Mouse (Mus musculus) adrenal gland, postnatal 14 days (tissue): ENCODE results near the gene Trappc5. TPM values are rescaled to one million over a fixed set of nuclear protein-coding genes. Genes with fewer than 3 reads are reported as not detected.

Experiments
- DNase-seq: peaks from one replicate; pipeline ENCODE4 v3.0.0; 2021; ENCODE audit warnings: mixed read lengths
- total RNA-seq: library from RNA; stranded (reverse); gene quantifications from 2 replicates; pipeline ENCODE4 v1.2.3, GENCODE M21; 2021

Gene Trappc5
- total RNA-seq, 1 experiment from 2014 or later = 19.6 TPM

GRCm38 (mm10) chr8:3676993-3677579 is 987 bp downstream of the Trappc5 start:
- peak; percentile 52 for DNase-seq

GRCm38 (mm10) chr8:3678831-3679230 is 2.7 kb downstream of the Trappc5 start:
- peak; percentile 4 for DNase-seq

DNA sequence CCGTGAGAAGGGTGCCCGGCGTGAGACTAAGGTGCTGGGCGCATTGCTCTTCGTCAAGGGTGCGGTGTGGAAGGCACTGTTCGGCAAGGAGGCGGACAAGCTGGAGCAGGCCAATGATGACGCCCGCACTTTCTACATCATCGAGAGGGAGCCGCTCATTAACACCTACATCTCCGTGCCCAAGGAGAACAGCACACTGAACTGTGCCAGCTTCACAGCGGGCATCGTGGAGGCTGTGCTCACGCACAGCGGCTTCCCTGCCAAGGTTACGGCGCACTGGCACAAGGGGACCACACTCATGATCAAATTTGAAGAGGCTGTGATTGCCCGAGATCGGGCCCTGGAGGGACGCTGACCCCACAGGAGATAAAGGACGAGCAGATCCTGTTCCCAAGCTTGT is 3.1 kb downstream of the Trappc5 start:
- DNase-seq = peak; percentile 4

GRCm38 (mm10) chr8:3679656-3680055 is 3.6 kb downstream of the Trappc5 start:
- no peak for DNase-seq

GRCm38 (mm10) chr8:3682435-3682834 is 6.3 kb downstream of the Trappc5 start:
- no peak for DNase-seq

DNA sequence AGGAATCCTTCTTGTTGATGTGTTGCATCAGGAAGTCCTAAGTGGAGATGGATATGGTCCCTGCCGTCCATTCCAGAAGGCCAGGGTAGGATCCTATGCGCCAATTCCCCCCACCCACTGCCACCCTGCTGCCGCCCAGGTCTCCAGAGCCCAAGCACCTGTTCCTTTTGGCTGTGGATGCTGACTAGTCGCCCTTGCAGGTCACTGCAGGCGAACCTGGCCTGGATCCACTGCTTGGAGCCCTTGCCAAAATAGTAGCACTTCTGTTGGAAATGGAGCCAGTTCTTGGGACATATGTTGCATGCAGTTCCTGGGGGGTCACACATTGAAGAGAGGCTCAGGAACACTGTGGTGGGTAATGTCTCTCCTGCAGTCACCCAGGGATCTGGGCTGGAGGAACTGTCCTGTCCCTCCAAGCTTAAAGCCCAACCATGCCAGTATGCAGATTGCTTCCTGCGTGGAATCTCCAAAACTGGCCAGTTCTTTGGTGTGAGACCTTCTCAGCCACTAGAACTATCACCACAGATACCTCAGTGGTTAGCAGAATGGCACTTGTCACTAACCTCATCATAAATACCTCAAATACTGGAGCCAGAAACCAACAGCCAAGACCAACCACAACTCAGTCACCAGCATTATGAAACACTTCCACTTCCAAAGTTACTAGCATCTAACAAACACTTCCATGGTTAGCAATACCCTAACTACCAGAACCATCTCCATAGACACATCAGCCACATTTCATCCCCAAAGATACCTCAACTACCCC is 7.5 kb downstream of the Trappc5 start:
- DNase-seq = peak; percentile 48

GRCm38 (mm10) chr8:3684530-3684929 is 8.4 kb downstream of the Trappc5 start:
- peak; percentile 1 for DNase-seq

DNA sequence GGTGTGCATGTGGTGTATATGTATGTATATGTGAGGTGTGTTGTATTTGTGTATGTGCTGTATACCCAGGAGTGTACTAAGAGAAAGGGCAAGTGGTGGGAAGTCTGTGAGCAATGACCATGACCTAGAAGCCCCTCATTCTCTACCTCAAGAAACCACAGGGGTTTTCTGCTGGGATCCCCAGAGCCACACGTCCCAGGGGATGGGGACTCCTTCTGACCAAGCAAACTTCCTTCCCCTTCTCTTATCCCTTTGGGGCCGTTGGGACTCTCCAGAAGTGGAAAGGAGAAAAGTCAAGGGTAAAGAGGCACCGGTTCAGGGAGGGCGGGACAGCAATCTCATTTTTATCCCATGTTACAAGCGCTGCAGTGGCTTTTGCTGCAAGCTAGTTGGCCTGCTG is 9.3 kb downstream of the Trappc5 start:
- no peak for DNase-seq

DNA sequence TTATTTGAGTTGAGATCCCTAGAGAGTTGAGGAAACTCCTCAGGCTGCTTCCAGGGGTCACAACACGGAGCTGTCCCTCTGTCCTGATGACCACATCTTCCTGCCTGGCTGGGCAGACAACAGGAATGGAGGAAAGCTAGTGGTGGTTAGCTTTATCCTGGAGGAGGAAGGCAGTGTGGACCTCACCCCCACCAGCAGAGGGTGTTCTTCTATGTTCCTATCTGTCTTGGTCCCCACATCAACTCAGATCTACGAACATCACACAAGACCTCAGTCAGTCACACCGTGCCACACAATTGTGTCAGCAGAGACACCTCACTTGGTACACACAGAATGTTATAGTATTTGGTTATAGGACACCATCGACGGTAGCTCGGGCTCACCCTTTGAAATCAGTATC is 11.4 kb downstream of the Trappc5 start:
- DNase-seq = peak; percentile 1

DNA sequence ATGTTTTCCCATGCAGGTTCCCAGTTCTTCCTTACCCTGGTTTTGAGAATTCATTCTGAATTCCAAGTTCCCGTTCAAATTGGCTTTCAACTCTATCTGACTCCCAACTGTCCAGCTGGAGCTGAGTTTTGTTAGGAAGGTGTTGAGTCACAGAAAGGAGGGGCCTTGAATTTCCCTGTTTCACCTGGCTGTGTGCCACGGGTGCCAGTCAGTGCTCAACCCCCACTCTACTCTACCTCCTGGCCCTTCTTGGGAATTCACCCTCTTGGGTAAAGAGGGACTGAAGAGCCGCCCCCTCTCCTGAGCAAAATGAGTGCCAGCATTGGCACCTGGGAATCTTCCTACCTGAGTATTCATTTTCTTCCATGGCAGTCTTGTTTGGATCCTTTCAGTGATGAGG is 14.7 kb downstream of the Trappc5 start:
- peak; percentile 55 for DNase-seq

GRCm38 (mm10) chr8:3694121-3694520 is 18.0 kb downstream of the Trappc5 start, which contains the start of gene Fcer2a:
Gene Fcer2a (minus strand): TSS chr8:3694175.
- DNase-seq = no peak

DNA sequence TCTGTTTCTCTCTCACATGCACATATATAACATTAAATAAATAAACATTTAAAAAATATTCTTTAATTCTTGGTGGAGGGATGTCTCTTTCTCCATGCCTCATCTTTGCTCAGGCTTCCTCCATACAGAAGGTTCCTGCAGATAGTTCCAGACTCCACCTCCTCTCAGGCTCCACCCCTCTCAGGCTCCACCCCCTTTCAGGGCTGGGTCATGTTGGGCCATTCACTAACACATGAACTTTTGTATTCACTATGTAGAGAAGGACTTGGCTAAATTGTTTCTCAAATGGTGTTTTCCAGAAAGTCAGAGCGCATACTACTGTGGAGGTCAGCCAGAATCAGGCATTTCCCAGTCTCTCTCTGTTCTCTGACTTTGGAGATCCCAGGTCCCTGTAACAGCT is 25.4 kb downstream of the Trappc5 start:
- no peak for DNase-seq

DNA sequence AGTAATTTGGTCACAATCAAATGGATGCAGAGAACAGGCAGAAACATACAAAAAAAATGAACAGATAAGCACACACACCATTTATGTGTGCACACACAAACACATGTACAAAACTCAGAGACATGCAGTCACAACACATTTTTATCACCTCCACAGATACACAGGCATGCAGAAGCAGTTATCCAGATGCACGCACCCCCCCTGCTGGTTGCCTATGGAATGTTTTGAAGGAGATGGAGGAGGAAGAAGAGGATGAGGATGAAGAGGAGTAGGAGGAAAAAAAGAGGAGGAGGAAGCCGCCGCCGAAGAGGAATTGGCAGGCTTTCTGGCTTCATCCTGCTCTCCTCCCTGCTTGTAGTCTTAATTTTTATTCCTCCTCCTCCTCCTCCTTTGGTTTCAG is 29.6 kb downstream of the Trappc5 start:
- DNase-seq = peak; percentile 21

GRCm38 (mm10) chr8:3707611-3708010 is 31.5 kb downstream of the Trappc5 start:
- DNase-seq = no peak

DNA sequence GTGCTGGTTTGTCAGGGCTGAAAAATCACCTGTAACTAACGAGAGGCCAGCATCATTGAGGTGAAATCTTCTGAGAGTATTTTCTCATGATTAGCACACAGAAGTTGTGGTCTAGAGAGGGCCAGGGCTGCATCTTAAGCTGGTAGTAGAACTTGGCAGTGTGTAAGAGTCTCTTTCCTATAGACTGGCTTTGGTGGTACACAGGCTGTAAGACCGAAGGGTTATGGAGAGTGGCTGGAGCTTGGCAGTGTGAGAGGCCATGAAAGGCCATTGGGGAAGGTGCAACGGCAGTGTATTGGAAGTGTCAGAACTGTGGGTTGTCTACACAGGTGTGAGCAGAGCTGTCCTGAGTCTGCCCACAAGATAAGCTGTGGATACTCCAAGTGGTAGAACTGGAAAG is 34.2 kb downstream of the Trappc5 start:
- no peak for DNase-seq

DNA sequence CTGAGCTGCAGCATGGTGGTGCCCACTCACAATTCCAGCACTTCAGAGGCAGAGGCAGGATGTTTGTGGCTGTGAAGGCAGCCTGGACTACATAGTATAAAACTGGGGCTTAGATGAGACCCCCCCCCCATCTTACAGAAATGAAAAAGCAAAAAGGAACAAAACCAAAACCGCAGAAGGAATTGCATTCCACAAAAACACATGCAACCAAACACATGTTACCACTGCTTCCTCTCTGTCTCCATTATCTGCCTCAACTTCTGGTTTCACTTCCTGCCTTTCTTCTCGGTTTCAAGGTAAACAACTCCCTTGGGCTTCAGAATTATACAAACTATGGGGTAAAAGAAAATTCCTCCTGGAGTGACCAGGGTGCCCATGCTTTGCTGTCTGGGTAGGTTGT is 35.5 kb downstream of the Trappc5 start:
- no peak for DNase-seq

DNA sequence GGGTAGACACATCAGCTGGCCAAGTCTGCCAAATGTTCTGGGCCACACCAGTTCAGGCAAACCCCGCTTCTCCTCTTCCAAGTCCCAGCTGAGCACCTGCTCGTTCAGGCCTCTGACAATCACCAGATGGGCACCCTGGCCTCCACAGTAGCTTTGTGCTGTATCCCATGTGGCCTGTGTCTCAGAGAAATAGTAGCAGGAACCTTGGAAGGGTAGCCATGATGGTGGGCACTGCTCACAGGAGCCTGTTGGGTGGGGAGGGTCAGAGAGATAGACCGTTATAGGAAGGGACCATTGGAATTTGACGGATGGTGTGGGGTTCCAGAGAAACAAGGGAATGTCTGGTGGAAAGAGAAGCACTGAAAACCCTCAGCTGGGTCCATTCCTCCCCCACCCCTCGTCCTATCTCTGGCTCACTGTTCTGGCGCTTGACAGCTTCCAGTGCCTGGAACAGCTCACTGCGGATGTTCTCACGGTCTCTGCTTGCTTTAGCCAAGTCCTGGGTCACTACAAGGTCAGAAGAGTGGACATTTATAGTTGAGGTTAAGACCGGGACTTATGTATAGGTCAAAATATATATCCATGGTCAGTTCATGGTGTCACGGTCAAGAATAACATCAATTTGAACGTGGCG is 41.3 kb downstream of the Trappc5 start:
- DNase-seq = no peak

GRCm38 (mm10) chr8:3718559-3718958 is 42.5 kb downstream of the Trappc5 start:
- peak; percentile 84 for DNase-seq

DNA sequence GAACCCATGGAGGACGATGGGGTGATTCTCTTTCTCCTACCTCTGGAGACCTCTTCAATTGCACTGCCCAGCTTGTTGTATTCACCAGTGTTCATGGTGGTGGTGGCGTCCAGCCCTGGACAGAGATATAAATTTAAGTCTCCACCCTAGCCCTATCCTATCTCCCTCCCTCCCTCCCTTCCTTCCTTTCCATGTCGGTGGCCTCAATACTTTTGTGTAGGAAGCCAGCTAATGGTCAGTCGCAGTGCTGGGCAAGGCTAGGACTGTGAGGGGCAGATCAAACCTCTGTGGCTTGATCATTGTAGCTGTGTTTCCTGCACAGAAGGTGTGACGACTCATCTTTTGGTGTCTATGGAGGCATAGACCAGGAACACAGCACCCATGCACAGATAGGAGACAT is 44.5 kb downstream of the Trappc5 start, which contains the start of gene Clec4g:
TSS of gene Clec4g (minus strand) at position 101 of the 400 bp plus-strand sequence.
- no peak for DNase-seq

GRCm38 (mm10) chr8:3721041-3721440 is 44.9 kb downstream of the Trappc5 start:
- no peak for DNase-seq
